Mouse (Mus musculus) lung, postnatal 10 days (tissue): ENCODE measurements around the gene Mcoln2.
A peak's percentile ranks its signal among the peaks of the same experiment; 100 is the strongest.

Source experiments
- DNase-seq: peaks from one replicate; pipeline ENCODE4 v3.0.0; 2021

The Mcoln2 gene

GRCm38 (mm10) chr3:146146131-146146530 is 3.5 kb upstream of the Mcoln2 start:
- no peak for DNase-seq

- peak; percentile 70 for DNase-seq
Measured at GRCm38 (mm10) chr3:146150058-146150400, 396 bp downstream of the Mcoln2 start.

GRCm38 (mm10) chr3:146150560-146150959 is 927 bp downstream of the Mcoln2 start:
- DNase-seq = peak; percentile 2

- DNase-seq = no peak
Measured at GRCm38 (mm10) chr3:146151328-146151727, 1.7 kb downstream of the Mcoln2 start.

GRCm38 (mm10) chr3:146151755-146152154 is 2.1 kb downstream of the Mcoln2 start:
- DNase-seq = no peak

- no peak for DNase-seq
Measured at GRCm38 (mm10) chr3:146152348-146152747, 2.7 kb downstream of the Mcoln2 start.

GRCm38 (mm10) chr3:146152913-146153312 is 3.3 kb downstream of the Mcoln2 start:
- no peak for DNase-seq

- DNase-seq = no peak
Measured at GRCm38 (mm10) chr3:146153862-146154611, 4.4 kb downstream of the Mcoln2 start.

GRCm38 (mm10) chr3:146155628-146156576 is 6.3 kb downstream of the Mcoln2 start:
- DNase-seq = no peak

GRCm38 (mm10) chr3:146156811-146157210 is 7.2 kb downstream of the Mcoln2 start:
- DNase-seq = no peak

- DNase-seq = no peak
Measured at GRCm38 (mm10) chr3:146158039-146158438, 8.4 kb downstream of the Mcoln2 start.

- no peak for DNase-seq
Measured at GRCm38 (mm10) chr3:146159360-146159759, 9.7 kb downstream of the Mcoln2 start.

GRCm38 (mm10) chr3:146162197-146162596 is 12.6 kb downstream of the Mcoln2 start:
- DNase-seq = no peak

GRCm38 (mm10) chr3:146169356-146169755 is 19.7 kb downstream of the Mcoln2 start:
- DNase-seq = no peak

GRCm38 (mm10) chr3:146173030-146173429 is 23.4 kb downstream of the Mcoln2 start:
- no peak for DNase-seq

- DNase-seq = no peak
Measured at GRCm38 (mm10) chr3:146174215-146174614, 24.6 kb downstream of the Mcoln2 start.

- DNase-seq = no peak
Measured at GRCm38 (mm10) chr3:146177295-146177694, 27.7 kb downstream of the Mcoln2 start.

- peak; percentile 85 for DNase-seq
Measured at GRCm38 (mm10) chr3:146177748-146178582, 28.3 kb downstream of the Mcoln2 start.

GRCm38 (mm10) chr3:146180341-146180740 is 30.7 kb downstream of the Mcoln2 start:
- no peak for DNase-seq

- DNase-seq = peak; percentile 78
Measured at GRCm38 (mm10) chr3:146180986-146181385, 31.4 kb downstream of the Mcoln2 start.

GRCm38 (mm10) chr3:146184992-146185657 is 35.5 kb downstream of the Mcoln2 start:
- peak; percentile 76 for DNase-seq

- no peak for DNase-seq
Measured at GRCm38 (mm10) chr3:146186033-146186432, 36.4 kb downstream of the Mcoln2 start.
